Mouse (Mus musculus): ENCODE data around the gene Casq1. TPM values are rescaled to one million over a fixed set of nuclear protein-coding genes. Genes with fewer than 3 reads are reported as not detected.

Gene Casq1
- polyA plus RNA-seq, 1 experiment: not detected

DNA sequence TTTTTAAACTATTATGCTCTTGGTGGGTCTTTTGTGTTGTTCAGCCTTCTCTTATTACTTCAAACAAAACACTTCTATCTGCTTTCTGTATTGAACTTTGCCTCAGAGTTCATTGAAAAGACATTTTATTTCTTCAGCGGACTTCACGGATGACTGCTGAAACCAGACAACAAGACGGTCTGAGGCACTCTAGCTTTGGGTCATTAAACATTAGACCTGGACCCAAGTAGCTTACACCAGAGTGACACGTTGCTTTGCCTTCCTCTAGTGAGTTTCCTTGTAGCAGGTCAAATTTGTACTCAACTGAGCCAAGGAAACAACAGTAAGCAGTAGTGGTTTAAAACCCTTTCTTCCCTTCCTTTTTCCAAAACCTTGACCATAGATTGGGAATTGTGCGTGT lies 51.8 kb downstream of the Casq1 start:
- no peak for TF ChIP-seq GATA1 (IDR thresholded peaks at IDR 0.05; ENCODE audit: low read length)

- no peak for TF ChIP-seq GATA1 (IDR thresholded peaks at IDR 0.05; ENCODE audit: low read length)
Observed at GRCm38 (mm10) chr1:172162959-172163358, 56.7 kb downstream of the Casq1 start.

- no peak for TF ChIP-seq GATA1 (IDR thresholded peaks at IDR 0.05; ENCODE audit: low read length)
Observed at GRCm38 (mm10) chr1:172162009-172162408, 57.7 kb downstream of the Casq1 start.

DNA sequence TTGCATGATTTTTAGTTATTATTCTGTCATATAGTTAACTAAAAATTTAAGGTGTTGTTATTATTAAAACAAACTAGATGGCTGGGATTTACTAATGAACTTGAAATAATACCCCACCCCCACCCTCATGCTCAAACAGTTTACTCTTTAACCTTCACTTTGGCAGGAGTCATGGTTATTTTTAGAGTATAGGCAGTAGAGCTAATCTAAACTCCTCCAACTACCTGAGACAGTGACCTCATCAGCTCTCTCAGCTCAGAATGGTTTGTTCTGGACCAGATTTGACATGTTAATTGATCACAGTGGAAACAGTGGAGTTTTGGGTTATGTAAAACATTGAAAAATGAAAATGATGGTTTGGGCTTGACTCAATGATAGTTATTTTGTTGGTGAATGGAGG lies 59.2 kb downstream of the Casq1 start:
- no peak for TF ChIP-seq GATA1 (IDR thresholded peaks at IDR 0.05; ENCODE audit: low read length)

GRCm38 (mm10) chr1:172159970-172160369 lies 59.7 kb downstream of the Casq1 start:
- TF ChIP-seq GATA1 (IDR thresholded peaks at IDR 0.05; ENCODE audit: low read length): no peak

Other genes starting within 250 kb of the Casq1 start
- not detected in 2 replicates for gene Vangl2, start 191.4 kb downstream of the Casq1 start, polyA plus RNA-seq (2012)
- gene Nhlh1, start 162.3 kb downstream of the Casq1 start, polyA plus RNA-seq (2012): not detected in 2 replicates
- gene Copa, start 137.3 kb downstream of the Casq1 start, polyA plus RNA-seq (2012): 33.9 and 43.9 TPM in 2 replicates
- 3.7 and 3.9 TPM in 2 replicates for gene Ncstn, start 137.1 kb downstream of the Casq1 start, polyA plus RNA-seq (2012)
- gene Pex19, start 93.1 kb downstream of the Casq1 start, polyA plus RNA-seq (2012): 9.8 and 29.7 TPM in 2 replicates
- 57.7 and 66.4 TPM in 2 replicates for gene Dcaf8, start 71.8 kb downstream of the Casq1 start, polyA plus RNA-seq (2012)
- 3.0 and 3.4 TPM in 2 replicates for gene Pea15a, start 13.1 kb downstream of the Casq1 start, polyA plus RNA-seq (2012)
- gene Atp1a4, start 38.5 kb upstream of the Casq1 start, polyA plus RNA-seq (2012): not detected in 2 replicates
- gene Igsf8, start 41.8 kb upstream of the Casq1 start, polyA plus RNA-seq (2012): 79.6 and 93.7 TPM in 2 replicates
- not detected in 2 replicates for gene Atp1a2, start 78.2 kb upstream of the Casq1 start, polyA plus RNA-seq (2012)
- gene Kcnj9, start 109.5 kb upstream of the Casq1 start, polyA plus RNA-seq (2012): not detected in 2 replicates
- not detected in 2 replicates for gene Kcnj10, start 121.3 kb upstream of the Casq1 start, polyA plus RNA-seq (2012)
- gene Pigm, start 156.7 kb upstream of the Casq1 start, polyA plus RNA-seq (2012): 10.6 and 13.0 TPM in 2 replicates

Measured in G1E-ER4 (cell line).